Mouse (Mus musculus) thymus, postnatal 0 days (tissue): ENCODE measurements around the gene Padi6. TPM values are rescaled to one million over a fixed set of nuclear protein-coding genes. Genes with fewer than 3 reads are reported as not detected.
A peak's percentile ranks its signal among the peaks of the same experiment; 100 is the strongest.

Source experiments
- DNase-seq: peaks from one replicate; pipeline ENCODE4 v3.0.0-alpha.2; 2015; ENCODE audit warnings: low spot score
- microRNA-seq: library from miRNA; unstranded; fragments of <30 nt; microRNA quantifications from one replicate; pipeline ENCODE4, GENCODE M21; 2016; ENCODE audit warnings: borderline number of aligned reads
- polyA plus RNA-seq: library from polyadenylated mRNA; unstranded; fragments of >200 nt; fragmentation: Nextera tagmentation; extraction: Ambion mirVana; gene quantifications from 2 replicates; pipeline ENCODE4 v1.2.1, GENCODE M21; 2015

Padi6 gene
- polyA plus RNA-seq, 1 experiment from 2014 or later, result 0.77 TPM

GRCm38 (mm10) chr4:140688044-140688825, 54.2 kb downstream of the Padi6 start:
- DNase-seq, result no peak

GRCm38 (mm10) chr4:140684881-140685303, 57.6 kb downstream of the Padi6 start:
- no peak for DNase-seq

GRCm38 (mm10) chr4:140684141-140684871, 58.1 kb downstream of the Padi6 start:
- peak; percentile 33 for DNase-seq

GRCm38 (mm10) chr4:140683608-140684007, 58.8 kb downstream of the Padi6 start:
- no peak for DNase-seq

GRCm38 (mm10) chr4:140680731-140681397, 61.6 kb downstream of the Padi6 start:
- DNase-seq, result peak; percentile 29

- DNase-seq, result peak; percentile 77
Measured at GRCm38 (mm10) chr4:140679723-140680380, 62.6 kb downstream of the Padi6 start.

- DNase-seq, result peak; percentile 77
Measured at GRCm38 (mm10) chr4:140679038-140679437, 63.4 kb downstream of the Padi6 start.

Small RNA genes within 50 kb of the gene (microRNA-seq; reads per million reads assigned to microRNA genes)
- gene Gm23045, result not detected
- not detected for gene Gm25951

Other genes starting within 250 kb of the Padi6 start
- gene Arhgef10l, start 76.6 kb downstream of the Padi6 start, polyA plus RNA-seq, result 12.5 and 16.3 TPM in 2 replicates
- gene Rcc2, start 42.1 kb downstream of the Padi6 start, polyA plus RNA-seq, result 68.4 and 77.4 TPM in 2 replicates
- gene Padi4, start 31.6 kb upstream of the Padi6 start, polyA plus RNA-seq, result 12.4 and 13.0 TPM in 2 replicates
- gene Padi3, start 68.0 kb upstream of the Padi6 start, polyA plus RNA-seq, result 1.2 and 1.5 TPM in 2 replicates
- gene Padi1, start 103.1 kb upstream of the Padi6 start, polyA plus RNA-seq, result 0.41 and 0.64 TPM in 2 replicates
- 13.6 and 14.8 TPM in 2 replicates for gene Padi2, start 163.7 kb upstream of the Padi6 start, polyA plus RNA-seq
- 434 and 468 TPM in 2 replicates for gene Sdhb, start 218.6 kb upstream of the Padi6 start, polyA plus RNA-seq
- gene Atp13a2, start 244.2 kb upstream of the Padi6 start, polyA plus RNA-seq, result 39.0 and 41.8 TPM in 2 replicates